Mouse (Mus musculus) heart, adult 11 months (tissue): ENCODE results near the gene Cdkal1.

Experiments
- DNase-seq: peaks from one replicate; pipeline ENCODE4 v3.0.0; 2022

Cdkal1 gene

DNA sequence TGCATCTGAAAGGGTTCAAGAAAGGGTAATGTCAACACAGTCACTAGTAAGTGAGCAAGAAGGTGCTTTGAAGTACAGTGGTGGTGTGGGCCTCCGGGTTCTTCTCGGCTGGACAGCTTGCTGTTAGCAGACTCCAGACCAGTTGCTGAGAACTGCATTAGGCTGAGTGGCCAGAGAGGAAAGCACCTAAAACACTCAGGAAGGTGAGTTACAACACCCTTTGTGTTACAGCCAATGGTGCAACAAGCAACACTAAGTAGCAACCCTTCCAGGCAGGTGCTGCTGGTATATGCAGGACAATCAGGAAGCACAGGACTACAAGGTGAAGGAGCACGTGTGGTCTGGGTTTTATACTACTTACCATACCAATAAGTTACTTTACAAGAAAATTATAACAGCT lies 90.2 kb downstream of the Cdkal1 start:
- peak; percentile 66 for DNase-seq

DNA sequence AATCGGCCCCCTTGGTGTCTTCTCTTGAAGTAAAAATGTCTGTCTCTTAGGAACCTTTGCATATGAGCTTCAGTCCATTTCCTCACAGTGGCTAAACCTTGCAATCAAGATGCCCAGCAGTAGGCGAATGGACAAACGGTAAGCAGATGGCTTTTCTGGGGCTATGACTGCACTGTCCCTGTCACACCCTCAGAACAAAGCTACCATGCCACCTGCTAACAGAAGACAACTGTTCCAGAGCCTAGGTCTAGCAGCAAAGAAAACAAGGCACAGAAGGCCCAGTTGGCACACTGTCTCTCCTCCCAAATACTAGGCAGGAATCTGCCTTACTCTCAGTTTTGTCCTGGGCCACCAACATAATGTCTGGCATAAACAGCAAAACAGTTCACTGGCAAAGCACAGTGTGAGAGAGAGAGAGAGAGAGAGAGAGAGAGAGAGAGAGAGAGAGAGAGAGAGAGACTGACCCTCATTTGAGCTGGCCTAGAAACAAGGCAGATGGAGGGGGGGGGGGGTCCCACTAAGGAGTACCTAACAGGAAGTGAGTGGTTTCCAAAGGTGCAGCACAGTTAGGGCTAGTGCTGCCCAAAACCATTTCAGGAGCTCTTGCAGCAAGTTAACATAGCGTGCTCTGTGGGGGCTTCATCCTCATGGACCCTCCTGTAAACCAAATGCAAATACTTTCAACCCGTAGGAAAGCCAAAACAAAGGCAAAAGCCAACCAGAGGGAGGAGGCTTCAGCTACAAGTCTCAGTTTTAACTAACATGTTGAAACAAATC lies 95.6 kb downstream of the Cdkal1 start:
- peak; percentile 70 for DNase-seq

DNA sequence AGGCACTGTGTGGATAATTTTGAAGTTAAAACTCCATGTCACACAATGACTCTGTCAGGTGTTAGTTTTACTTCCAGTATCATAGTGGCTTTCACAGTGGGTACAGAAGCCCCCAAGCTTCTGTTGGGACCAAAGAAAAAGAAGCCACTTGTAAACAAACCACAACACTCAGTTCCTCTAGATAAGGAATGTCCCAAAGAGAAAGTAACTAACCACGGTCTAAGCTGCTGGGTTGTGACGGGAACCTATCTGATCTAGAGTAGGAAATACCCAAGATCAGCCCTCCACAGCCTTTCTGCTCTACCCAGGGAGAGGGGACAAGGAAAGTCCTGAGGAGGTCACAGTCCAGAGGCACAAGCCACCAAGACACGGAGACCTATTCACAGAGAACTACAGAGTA lies 99.4 kb downstream of the Cdkal1 start:
- DNase-seq: peak; percentile 55

DNA sequence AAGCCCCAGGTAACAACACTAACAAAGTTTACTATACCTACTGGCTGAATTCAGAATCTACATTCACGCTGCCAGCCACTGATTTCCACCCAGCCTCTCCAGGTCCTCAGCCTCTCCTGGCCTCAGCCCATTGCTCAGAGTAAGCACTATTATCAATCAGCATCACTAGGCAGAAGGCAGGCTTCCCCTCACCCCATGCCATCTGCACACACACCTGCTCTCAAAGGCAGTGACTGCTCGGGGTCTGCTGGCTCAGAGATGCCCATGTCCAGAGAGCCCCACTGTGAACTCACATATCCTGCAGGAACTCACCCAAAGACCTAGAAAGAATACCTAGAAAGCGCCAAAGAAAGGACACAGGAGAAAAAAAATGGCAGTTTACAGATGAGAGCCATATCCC lies 102.2 kb downstream of the Cdkal1 start:
- peak; percentile 43 for DNase-seq

DNA sequence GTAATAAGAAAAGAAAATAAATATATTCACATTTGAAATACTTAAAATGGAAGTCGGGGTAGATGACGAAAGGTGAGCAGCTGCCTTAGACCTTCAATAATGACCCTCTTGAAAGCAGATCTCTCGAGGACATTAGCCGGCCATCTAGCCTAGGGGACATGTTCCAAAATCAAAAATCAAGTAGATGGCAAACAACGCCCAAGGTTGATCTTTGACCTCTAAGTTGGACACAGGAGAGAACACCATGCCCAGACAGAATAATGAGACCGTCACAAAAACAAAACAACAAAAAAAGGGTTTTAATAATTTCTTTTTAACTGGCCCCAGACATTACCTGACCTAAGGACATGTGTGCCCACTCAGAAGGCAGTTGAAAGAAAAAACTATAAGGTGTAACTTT lies 103.4 kb downstream of the Cdkal1 start:
- DNase-seq: peak; percentile 33

DNA sequence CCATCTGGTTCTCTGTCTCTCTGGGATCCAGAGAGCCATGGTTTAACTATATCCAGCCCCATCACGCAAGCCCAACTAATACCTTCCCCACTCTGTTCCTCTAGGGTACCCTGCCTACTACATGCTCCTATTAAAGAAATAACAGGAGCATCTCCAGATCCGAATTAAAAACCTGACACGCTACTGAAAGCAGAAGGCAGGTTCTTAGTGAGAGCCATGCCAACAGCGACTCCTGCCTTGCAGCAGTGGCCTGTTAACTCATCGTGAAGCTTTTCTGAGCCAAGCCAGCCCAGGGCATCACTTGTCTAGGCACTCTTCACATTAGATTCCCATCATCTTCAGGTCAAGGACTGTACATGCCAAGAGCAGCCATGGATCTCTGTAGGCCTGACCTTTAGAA lies 104.3 kb downstream of the Cdkal1 start:
- peak; percentile 67 for DNase-seq

DNA sequence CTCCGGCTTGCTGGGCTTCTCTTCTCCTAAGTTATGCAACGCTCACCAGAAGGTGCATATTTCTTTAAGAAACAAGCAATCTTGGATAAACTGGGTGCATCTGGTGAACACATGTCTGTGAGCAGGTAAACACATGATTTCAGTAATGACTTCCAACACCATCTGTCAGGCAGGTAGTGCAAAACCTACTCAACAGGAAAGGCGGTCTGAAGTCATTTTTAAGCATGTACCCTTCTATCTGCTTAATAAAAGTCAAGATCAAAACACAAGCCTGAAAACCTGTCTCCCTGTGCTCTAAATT lies 108.2 kb downstream of the Cdkal1 start:
- no peak for DNase-seq

DNA sequence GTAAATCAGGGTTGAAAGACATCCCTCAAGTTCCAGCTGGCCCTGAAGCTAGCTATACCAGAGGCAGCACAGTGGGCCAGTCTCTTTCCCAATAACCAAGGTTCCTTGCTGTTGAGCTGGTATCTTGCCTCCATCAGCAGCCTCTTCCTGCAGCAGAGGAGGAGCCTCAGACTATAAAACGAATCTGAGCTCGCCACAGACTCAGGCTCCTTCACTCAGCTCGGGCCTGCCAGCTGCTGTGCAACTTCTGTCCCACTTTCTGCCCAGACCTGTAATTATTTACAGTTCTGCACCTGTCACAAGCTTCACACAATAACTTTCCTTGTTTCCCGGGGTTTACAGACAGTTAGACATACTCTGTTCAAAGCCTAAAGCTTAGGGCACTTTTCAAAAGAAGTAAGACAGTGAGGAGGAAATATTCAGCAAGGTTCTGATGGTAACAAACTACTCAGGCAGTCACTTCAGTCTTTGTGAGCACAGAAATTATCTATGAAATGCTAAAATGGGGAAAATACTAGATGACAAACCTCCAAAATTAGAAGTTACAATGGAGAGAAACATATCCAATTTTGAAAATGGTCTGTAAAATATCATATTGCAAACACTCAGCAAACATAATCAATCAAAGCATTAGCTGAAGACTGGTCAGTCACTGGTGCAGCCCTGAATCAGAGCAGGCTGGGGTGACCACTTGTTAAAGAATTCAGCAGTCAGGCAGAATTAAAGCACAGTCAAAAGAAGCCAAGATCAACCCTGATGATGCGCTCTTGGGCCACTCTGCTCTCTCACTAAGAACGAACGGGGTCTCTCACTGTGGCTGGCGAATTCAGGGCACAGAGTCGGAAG lies 108.8 kb downstream of the Cdkal1 start:
- peak; percentile 56 for DNase-seq

DNA sequence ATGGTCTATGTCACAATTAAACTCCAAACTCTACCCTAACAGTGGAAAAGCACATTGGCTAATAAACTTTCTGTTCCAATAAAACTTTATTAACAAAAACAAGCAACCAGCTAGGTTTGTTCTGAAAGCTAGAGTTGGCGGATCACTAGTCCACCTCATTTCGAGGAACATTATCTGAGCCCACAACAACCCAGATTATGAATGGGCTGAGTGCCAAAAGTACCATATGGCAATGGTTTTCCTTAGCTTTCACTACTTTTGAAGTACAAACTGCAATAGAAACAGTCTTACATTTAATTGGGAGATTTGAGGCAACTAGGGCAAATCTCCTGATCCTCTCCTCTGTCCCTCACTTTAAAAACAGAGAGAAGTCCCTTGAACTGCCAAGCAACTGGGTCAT lies 110.4 kb downstream of the Cdkal1 start:
- peak; percentile 64 for DNase-seq

DNA sequence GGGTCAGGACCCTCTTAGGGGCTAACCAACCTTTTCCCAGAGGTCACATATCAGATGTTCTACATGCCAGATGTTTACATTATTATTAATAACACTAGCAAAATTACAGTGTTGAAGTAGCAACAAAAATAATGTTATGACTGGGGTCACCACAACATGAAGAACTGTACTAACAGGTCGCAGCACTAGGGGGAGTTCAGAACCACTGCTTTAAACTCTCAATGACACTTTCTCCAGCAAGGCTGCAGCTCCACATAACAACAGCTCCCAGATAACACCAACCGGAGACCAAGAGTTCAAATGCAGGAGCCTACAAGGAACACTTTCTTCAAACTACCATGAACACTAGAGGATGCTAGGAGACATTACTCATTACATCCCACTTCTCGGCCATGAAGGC lies 111.3 kb downstream of the Cdkal1 start:
- no peak for DNase-seq

DNA sequence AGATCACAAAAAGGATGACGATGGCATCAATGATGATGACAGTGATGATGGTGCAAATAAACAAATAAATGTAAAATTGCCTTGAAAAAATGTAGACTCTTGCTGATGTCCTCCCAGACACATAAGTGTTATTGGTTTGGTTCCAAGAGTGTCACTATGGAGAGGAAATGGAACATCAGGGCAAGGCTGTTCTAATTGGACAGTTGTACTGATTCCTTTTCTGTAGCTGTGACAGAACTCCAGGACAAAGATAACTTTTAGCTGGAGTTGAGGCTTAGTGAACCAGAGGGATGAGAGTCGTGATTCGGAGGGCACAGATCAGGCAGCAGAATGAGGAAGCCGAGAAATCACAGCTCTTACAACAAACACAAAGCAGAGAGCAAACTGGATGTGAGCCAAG lies 111.7 kb downstream of the Cdkal1 start:
- DNase-seq: peak; percentile 21

DNA sequence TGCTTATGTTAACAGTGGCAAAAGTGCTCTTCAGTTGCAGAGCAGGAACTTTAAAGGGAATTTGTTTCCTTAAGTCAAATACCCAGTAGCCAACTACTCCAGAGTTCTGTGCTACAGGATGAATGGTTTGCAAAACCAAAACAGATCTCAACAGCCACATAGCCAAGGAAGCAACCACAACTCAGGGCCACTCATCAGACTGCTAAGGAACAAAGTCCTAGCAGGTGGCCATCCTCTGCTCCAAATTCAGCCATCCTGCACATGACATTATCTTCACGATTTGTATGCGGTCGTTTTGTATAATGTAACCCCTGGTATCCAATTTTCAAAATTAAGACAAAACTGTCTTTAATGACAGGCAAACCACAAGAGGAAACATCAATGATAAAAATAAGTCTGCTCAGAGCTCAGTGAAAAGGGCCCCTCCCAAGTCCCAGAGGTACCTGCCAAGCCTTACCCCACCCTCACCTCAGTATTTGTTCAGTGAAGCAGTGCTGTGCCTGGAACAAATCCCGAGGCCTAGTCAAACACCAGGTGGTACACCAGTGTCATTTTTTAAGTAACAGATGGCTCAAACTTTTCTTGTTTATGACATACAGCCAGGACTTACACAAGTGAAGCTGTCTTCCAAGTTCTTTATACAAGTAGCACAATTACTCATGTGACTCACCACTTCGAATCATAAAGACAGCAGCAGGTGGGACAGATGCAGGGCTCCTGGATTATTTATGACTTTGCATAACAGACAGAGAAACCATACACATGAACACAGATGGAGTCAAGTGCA lies 117.6 kb downstream of the Cdkal1 start:
- DNase-seq: no peak

DNA sequence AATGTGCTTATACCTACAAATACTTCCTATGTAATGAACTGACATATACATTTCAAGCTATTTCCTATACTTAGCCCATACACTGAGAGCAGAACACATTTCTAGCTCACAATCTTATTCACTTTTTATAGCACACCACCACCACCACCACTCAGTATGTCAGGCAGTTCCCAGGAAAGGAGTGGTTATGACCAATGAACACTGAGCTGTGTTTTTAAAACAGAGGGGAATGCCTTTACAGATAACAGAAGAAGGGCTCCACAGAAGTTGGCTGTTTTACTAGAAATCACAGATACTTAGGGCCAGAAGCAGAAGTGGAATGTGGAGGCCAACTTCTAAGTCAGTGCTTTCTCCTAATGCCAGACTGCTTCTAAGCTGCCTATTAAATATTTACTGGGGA lies 121.0 kb downstream of the Cdkal1 start:
- DNase-seq: no peak

DNA sequence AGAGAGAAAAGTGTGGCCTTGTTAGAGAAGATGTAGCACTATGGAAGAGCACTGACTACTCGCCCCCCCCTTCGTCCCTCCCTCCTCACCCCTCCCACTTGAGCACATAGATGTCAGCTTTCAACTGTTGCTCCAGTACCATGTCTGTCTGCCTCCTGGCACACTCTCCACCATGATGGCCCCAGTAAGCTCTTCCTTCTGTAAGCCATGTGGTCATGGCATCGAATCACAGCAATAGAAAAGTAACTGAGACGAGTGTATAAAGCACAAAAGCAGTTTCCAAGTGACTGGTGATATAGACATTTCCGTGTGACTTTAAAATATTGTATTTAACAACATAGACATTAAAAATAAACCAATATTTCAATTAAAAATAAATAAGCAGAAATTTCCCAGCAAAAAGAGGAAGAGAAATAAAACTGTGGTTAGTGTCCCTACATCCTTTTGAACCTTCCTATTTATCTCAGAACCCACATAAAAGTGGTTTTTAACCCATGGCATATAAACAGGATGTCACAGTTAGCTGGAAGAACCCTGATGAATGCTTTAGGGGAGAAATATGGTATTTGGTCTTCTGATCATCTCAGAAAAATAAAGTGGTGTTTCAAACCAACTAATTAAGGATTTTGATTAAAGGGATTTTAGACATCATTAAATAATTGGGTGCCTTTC lies 129.2 kb downstream of the Cdkal1 start:
- peak; percentile 48 for DNase-seq

DNA sequence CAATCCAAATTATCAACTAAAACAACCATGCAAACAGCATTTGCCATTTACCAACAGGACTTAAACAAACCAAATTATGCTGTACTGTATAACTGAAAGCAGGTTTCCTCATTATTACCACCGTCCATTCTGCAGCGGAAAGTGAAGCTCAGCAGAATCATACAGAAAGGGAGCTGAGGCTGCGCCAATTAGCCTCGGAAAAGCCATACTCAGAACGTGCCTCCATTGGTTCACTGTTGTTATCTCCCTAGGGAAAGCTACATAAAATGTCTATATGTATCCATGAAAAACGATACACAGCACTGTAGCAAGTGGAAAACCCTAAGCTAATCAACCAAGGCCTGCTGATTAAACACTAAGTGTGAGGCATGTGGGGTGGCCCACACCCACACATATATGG lies 130.6 kb downstream of the Cdkal1 start:
- peak; percentile 31 for DNase-seq

DNA sequence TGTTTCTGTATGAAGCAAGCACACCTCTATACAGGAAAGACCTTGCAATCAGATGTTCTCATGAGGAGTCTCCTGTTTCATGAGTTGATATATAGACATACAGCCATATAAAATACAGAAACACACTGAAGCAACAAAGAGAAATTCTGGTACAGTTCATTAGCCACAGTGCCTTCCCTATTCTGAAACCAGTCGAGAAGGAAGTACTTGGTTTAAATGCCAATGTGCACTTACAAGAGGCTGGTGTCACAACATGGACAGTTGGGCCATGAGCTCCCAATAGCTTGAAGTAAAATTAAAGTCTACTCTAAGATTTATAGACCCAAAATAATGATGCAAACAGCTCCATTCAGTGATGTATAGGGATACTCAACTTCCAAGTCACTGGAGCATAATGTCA lies 132.3 kb downstream of the Cdkal1 start:
- peak; percentile 4 for DNase-seq

DNA sequence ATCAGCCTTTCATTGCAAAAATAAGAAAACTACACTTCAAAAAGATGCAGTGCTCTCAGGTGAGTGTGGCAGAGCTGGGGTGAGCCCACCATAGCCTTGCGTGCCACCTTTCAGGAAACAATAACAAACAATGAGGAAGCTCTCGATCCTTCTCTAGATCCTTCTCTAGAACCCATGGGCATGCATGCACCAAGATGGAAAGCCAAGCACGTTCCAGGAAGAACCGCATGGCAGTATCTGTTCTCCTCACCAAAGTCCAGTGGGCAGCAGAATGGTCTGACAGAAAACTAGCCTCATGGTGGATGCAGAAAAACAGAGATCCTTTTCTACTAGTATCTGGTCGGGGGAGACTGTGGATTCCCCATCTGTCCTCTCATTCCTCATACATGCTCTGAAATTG lies 134.3 kb downstream of the Cdkal1 start:
- peak; percentile 55 for DNase-seq

DNA sequence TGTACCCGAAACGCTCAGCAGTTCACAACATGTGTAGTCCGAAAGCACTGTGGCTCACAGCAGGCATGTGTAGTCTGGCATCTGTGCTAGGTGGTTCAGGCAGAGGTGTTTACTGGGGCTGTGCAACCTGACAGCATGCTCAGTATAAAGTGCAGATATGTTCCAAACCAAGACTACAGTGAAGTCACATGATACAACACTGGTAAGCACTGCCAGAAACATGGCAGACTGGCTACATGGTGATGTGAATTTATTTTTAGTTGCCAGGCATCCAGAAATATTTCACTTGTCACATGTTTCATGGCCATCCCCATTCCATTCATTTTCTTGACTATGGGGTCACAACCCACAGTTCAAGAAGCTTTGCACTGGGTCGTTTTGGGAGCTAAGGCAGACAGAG lies 138.9 kb downstream of the Cdkal1 start:
- DNase-seq: peak; percentile 87

DNA sequence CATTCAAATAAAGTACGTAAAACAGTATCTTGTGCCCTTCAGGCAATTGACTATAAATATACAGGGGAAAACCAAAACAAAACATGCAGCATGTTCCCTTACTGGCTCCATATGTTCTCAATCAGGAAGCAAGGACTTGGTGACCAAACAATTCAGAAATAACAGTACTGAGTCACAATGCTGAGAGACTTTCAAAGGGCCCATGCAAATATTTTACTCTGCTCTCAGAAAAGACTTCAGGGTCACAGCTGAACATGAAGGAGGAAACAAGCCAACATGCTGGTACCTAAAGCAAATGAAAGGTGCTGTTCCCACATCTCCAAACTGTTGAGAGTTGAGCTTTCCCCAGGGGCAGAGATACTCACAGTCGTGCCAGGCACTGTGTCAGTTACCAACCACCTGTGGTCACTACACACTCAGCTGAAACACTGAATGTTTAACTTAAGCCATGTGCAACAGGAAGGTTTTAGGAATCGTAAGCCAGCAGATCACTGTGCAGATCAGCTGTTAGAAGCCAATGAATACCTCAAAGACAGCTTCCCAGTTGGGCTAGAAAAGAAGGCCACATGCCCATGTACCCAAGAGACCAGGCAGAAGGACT lies 140.1 kb downstream of the Cdkal1 start:
- no peak for DNase-seq

DNA sequence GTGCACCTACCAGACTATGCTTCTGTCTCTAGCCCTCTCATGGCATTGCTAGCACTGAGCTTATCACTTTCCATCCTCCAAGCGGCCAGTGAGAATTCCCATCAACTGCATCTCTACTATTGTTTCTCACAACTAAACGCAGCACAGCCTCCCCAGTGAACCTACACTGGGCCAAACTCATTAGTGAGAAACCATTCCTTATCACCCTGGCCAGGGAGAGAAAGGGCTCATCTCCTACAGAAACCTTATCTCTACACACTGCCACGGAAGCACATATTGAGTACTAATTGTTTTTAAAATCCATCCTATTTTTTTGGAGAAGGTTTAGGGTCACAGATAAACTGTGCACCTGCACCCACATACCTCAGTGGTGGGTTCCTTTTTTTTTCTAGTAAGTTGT lies 147.9 kb downstream of the Cdkal1 start:
- DNase-seq: no peak

DNA sequence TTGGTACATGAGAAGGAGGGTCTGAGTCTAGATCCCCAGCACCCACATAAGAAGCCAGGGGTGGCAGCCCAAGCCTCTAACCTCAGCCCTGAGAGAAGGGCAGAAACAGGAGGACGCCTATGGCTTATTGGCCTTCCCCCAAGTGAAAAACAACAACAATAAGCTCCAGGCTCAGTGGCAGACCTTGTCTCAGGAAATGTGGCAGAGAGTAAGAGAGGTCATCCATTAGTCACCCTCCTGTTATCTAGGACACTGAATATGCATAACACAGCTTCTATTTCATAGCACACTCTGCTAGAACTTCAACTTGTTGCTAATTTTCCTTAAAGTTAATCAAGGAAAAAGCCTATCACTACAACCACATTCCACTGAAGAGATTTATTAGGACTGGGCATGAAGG lies 154.1 kb downstream of the Cdkal1 start:
- DNase-seq: peak; percentile 80

DNA sequence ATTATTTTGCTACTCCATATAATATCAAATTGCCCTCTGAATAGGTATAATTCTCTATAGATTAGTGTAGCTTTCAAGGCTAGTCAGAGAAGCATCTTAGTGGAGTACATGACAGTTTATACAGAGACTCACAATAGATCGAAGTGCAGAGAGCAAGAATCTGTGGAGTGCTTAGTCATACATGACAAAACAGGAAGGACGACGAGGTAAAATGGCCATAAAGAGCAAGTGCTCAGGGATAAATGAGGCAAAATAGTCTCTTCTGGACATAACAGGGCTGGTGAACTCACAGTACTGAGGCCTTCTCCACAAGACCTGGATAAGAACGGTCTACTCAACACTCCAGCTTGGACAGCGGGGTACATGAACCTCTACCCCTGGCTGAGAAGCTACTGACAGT lies 155.6 kb downstream of the Cdkal1 start:
- peak; percentile 66 for DNase-seq
